Mouse (Mus musculus) spleen, postnatal 10 days (tissue): ENCODE data around the gene Runx2.

Experiments
- DNase-seq, 2 experiments: peaks; one replicate each; pipeline ENCODE4 v3.0.0; 2021 to 2022; ENCODE audit warnings: low spot score in 2 of 2

The Runx2 gene

DNA sequence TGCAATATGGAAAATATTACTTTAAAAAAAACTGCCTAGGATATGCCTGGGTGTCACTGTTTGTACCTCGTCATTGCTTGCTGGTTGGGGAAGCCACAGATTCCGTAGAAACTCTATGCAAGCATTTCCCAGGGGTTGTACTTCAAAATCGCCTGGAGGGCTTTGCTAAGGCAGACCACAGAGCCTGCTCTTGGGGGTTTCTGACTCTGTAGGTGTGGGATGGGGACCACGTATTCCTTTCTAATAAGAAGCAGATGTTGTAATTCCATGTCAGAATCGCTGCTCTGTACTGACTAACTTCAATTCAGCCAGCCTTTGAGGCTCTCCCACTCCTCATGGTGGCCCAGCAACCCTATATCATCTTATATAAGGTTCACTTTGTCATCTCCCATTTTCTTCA is 46.1 kb downstream of the Runx2 start:
- no peak for DNase-seq

DNA sequence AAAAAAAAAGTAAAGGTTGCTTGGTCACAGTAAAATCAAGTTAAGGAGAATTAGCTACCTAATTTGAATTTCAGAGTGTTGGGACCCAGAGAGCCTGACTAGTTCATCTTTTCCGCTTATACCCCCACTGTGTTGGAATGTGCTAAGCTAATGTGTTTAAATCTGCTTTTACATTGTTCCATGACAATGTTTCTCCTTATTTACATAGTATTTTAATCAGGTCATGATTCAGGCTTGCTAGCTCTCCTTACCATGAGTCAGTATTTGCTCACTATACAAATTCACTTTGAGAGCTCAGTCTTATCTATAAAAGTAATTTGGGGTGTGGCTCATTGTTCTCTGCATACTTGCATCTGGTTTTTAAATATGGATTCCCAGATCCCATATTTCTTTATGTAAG is 47.2 kb downstream of the Runx2 start:
- no peak for DNase-seq

DNA sequence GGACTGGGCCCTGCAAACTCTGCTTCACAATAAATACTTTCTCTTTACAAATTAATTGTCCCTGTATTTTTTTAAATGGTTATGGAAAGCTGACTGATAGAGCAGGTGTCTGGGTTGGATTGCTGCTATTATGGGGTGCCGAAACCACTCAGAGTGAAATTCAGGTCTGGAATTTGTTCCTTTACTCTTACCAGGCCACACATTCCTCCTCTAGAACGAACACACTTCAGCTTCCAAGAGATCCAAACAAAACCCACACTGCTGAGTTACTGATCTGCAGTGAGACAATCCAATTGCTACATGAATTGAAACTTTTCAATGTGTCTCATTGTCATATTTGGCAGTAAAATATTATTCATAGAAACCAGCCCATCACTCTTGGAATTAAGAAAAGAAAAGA is 47.6 kb downstream of the Runx2 start:
- no peak for DNase-seq

DNA sequence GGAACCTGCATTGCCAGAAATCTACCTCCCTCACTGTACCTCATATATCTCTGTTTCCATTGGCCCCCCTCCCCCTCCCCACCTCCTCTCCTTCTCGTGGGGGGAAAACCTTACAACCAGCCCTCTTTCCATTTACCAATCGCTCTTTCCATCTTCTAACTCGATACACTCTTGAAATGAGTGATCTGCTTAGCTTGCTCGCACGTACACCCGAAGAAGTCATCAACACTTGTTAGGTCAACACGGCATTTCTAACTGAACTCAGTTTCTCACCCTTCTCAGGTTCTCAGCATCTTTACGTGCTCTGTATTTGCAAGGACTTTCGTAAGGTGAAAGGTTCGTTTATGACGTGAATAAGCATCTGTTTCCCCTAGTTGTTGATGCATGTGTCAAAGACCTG is 48.3 kb downstream of the Runx2 start:
- DNase-seq = no peak

DNA sequence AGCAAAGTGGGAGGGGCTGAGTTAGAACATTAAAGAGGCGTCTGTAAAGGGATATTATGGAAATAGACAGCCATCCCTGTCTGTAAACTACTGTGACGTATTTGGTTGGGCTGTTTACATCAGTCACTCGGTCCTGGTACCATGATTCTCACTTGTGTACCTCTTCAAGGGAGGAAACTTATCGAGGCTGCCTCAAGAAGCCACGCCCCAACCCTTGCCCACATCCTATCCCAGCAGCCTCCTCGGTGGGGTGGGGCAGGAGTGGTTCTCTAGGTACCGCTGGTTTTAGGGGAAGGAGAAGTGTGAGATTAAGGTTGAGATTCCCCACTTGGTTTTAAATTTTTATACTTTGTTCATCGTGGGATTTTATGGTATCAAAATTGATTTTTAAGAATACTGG is 69.2 kb downstream of the Runx2 start:
- no peak for DNase-seq

DNA sequence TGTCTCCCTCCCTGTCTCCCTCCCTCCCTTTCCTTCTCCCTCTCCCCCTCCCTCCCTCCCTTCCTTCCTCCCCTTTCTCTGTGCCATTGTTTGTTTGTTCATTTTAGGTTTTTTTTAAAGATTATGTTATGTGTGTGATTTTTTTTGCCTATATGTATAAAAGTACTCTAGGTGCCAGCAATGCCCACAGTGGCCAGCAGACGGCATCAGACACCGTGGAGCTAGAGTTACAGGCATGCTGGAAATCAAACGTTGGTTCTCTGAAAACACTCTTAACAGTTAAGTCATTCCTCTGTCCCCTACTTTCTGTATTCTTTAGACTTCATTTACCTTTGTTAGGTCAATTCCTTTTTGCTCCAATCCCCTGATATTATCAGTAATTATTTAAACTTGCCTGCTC is 70.8 kb downstream of the Runx2 start:
- DNase-seq = no peak

DNA sequence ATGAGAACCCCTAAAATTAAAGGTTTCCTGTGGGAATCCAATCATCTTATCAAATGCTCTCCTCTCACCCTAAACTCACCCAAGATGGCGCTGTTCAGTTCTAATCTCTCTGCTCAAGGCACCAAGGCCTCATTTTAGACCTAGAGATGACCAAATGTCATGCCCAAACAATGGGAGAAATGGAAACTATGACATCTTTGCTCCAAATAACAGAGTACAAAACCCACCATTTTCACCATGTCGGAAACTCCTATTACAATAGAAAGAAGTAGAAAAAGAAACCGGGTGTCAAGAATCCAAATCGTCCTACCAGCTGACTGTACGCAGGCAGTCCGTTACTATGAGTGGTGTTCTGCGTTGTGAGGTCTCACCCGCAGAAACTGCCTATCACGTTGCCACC is 72.4 kb downstream of the Runx2 start:
- no peak for DNase-seq

DNA sequence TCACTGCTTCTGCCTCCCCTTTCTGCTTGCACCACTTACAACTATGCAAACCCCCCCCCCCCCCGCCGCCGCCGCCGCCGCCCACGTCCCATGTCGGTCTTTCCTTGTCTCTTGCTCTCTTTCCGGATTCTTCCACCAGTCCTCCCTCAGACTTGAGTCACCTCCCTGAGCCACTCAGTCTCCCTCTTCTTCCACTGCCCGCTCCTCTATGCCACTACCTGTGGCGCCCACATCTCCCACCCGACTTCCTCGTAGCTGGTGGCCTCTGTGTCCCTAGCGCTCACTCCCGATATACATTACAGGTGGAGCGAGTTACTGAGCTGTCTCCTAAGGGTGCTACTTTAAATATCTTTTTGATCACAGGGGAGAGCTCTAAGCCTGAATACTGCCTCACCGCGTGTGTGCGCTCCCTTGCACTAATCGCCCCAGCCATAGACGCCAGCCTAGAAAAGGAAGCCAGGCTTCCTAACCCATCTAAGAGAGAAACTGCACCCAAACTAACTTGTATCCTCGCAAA is 76.4 kb downstream of the Runx2 start:
- no peak for DNase-seq

DNA sequence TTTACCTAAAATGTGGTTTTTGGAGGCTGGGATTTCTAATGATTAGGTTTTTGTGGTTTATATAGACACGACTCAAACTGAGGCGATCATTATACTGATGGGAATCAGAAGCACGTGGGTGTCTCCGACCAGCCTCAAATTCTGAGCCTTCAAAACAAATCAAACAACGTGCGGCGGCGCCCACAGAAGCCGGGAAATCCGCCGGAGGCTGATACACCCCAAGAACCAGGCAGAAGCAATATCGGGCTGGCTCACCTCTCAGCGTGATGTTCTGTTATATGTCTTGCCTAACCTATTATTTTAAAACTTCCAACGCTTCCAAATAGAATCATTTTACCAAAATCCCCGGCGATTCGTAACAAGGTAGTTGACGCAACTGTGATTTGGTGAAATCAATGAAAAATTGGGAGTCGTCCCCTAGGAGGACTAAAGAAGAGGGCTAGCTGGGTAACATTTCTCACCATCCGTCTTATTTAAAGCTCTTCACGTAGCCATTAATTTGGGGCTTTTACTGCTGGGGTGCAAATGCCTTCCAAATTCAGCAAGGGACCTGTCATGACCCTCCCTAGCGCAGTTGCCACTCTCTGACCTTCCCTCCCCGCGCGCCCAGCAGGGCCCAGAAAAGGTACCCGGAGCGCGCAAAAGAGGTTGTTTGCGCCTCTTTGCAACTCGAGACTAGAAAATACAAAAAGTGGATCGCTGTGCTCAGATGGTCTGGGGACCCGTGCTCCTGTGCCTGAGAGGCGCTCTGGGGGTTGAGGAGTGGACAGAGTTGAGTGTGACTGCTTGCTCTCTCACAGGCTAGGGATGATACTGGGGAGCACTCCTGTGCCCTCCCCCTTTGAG is 77.1 kb downstream of the Runx2 start:
- DNase-seq = no peak

DNA sequence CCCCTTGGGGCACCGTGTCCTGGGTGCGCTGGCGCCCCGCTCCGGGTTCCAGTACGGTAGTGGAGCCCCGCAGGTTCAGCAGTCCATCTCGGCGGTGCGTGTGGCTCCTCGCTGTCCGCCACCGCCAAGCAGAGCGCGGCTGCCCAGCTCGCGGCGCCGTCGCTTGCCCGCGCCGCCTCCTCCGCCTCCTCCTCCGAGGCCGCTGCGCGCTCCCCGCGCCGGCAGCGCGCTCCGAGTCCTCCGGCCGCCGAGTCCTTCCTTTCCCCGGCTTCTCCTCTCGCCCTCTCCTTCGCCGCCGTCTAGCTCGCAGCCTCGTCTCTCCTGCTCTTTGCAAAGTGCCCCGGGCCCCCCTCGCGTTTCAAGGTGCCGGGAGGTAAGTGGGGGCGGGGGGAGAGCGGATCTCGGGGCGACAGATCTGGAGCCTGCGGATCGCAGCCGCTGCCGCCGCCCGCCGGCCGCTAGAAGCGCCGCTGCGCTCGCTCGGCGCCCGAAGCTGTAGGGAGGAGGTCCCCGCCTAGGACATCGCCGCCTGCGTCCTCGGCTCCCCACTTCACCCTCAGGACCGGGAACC is 78.5 kb downstream of the Runx2 start:
- peak; percentile 56 to 62 for DNase-seq

DNA sequence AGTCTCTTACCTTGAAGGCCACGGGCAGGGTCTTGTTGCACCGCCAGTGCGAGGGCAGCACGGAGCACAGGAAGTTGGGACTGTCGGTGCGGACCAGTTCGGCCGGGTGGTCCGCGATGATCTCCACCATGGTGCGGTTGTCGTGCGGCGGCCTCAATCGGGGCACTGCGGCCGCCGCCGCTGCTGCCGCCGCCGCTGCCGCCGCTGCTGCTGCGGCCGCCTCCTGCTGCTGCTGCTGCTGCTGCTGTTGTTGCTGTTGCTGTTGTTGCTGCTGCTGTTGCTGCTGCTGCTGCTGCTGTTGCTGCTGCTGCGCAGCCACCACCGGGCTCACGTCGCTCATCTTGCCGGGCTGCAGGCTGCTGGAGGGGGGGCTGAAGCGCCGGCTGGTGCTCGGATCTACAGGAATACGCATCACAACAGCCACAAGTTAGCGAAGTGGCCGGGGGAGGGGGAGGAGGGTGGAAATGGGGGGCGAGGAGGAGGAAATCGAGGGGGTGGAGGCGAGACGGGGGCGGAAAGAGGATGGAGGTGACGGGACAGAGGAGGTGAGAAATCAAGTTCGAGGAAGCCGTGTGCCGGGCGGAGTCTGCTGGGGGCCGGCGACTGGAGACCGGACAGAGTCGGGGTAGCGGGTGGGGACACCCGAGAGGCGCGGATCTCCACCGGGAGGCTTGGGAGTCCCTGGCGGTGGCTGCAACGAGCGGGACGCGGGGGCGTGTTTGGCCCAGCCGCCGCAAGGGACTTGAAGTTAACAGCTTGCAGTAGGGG is 79.2 kb downstream of the Runx2 start:
- DNase-seq = peak; percentile 27 to 49

DNA sequence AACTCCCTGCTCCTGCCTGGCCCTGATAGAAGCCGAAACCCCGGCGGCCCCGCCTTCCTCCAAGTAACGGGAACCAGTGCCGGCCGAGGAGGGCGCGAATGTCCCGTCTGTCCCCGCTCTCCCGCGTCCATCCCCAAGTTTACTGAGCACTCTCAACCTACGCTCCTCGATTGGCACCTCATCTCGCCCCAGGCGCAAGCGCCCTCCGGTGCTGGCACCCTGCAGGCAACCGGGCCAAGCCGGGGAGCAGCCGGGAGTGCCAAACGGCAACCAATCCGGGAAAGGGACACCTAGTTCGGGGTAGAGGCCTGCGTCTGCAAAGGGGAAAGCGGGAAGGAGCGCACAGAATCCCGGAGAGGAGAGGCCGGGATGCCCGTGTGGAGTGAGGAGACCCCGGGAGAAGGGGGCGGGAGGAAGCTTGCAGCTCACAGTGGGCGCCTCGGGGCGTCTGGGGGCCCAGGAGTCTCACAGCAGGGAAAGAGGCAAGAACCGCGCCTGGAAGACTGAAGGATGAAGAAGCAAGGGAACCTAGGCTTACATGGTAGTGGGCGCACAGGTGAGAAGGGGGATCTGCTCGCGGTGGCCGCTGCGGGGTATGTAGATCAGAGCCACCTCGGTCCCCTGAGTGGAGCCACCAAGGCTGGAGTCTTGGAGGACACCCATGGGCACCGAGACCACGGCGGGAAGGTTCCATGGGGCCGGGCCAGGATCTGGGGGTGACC is 79.9 kb downstream of the Runx2 start:
- peak; percentile 32 to 47 for DNase-seq

DNA sequence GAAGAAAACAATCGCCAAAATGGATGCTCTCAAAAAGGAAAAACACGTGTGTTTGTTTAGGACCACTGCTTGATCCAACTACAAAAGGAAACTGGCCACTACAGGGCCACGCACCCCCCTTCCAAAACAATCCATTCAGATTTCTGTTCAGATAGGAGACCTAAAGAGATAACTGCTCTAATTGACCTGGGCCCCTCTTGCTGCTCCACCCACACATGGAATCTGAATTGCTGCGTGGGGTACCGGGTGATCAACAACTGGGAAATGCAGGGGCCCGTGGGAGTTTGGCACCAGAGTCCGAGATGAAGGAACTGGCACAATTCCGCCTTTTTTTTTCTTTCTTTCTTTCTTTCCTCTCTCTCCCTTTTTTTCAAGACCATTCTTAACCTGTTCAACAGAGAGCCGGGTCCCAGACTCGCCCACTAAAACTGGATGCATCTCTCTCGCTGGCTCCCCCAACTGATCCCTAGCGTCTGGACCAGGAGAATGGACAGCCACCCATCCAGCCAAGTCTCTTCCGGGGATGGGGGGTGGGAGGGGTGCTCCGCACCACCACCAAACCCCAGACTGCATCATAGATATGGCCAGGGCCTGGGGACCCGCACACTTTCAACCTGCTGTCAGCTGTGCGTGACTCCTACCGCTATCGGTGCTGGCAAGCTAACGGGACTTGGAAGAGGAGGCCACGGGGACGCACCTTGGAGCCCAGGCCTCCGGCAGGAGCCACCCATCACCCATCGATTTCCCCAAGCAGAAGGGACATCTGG is 80.9 kb downstream of the Runx2 start:
- DNase-seq = no peak

DNA sequence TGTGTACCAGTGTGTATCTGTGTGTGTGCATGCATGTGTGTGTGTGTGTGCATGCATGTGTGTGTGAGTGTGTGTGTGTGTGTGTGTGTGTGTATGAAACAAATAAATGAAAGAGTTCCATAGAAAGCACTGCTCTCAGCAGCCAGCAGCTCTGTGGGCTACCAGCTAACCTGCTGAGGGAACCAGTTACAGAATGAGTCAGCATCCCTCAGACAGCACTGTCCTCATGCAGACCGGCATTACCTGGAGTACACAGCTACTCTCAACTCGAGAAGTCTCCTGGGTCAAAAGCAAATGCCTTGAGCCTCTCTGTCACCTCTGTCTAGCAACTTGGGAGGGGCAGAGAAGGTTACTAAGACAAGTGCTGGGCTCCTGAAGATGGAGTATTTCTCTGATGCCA is 86.1 kb downstream of the Runx2 start:
- DNase-seq = no peak

DNA sequence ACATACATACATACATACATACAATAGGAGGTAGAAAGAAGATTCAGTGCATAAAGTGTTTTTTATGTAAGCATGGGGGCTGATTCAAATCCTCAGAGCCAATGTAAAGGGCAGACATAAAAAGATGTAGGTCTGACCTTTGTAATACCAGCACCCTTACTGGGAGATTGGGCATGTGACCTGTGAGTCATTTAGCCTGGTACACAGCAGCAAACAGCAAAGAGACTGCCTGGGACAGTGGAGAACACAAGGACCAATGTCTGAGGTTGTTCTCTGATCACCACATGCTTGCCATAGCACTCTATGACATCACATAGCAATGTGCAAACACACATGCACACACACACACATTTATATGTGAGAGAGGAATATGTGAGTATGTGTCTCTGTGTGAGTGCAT is 86.9 kb downstream of the Runx2 start:
- no peak for DNase-seq

DNA sequence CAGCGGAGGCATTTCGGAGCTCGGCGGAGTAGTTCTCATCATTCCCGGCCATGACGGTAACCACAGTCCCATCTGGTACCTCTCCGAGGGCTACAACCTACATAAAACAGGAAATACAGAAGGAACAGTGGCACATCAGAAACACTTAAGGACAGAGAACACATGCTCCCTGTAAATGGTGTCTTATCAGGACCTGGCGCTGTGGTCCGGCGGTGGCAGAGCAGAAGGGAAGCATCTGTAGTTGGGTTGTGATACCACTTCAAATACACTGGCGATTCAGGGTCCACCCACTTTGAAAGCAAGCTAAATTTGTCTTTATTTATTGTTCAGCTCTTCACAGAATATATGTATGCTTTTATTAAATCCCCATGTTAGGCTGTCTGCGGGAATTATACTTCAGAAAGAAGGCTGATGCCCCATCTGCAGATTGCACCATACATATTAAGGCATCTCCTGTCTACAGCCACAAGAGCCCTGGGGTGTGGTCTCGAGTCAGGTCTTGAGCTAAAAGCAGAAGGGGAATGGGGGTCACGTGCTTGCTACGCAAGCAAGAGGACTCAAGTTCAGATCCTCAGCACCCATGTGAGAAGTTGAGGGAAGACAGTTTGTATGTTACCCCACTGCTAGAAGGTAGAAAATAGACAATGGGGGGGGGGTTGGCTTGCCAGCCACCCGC is 89.7 kb downstream of the Runx2 start:
- no peak for DNase-seq

DNA sequence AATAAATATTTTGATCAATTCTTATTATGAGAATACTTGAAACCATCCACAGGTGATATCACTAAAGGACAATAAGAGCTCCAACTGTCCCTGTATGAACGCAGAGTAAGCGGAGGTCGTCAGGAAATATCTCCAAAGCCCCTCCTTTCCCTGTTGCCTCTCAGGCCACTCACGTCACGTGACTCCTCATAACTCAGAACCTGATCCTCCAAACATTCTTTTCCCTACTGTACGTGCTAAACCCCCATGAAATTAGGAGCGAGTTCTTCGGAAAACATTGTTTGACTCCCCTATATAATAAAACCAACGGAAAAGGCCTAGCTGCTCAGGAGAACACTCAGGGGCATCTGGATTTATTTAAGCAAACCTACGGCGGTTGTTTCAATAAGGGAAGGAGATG is 90.3 kb downstream of the Runx2 start:
- DNase-seq = no peak

DNA sequence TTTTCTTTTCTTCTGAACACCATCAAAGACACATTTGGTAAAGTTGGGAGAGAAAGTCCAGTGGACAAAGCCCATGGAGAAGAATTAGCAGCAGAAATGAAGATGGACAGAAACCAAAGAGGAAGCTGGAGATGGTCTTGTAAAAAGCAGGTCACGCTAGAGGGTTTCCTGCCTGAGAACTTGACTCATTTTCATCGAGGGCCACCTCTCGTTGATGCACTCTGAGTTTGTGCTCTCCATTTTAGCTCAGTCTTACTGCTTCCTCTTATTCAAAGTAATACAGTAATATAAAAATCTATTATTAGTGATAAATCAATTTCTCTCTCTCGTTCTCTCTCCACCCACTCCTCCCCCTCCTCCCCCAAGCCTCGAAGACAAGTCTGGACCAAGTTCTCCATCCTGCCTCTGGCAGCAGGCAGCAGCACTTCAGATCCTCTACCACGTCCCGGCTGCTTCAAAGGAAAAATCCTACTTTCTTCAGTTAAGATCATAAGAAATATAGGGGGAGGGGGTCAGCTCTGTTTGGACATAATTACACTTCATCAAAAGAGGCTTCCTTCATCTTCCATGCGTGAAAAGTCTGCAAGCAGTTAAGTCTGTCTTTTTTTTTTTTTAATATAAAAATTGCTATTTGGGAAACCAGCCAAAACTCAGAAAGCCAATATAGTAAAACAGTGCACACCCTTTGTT is 92.3 kb downstream of the Runx2 start:
- no peak for DNase-seq

DNA sequence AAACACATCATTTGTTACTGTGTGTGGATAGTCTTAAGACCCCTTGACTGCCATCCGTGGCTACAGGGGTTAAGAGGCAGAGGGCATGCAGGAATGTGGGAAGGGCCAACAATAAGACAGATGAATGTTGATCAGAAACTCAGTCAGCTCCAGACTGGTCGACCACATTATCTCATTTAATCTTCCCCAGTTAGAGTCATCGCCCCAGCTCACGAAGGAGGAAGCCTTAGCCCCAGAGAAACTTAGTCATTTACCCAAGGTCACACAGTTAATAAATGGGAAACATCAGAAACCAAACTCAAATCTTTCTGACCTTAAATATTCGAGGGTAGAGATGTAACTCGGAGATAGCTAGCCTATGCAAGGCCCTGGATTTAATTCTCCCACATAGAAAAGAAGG is 96.0 kb downstream of the Runx2 start:
- no peak for DNase-seq

DNA sequence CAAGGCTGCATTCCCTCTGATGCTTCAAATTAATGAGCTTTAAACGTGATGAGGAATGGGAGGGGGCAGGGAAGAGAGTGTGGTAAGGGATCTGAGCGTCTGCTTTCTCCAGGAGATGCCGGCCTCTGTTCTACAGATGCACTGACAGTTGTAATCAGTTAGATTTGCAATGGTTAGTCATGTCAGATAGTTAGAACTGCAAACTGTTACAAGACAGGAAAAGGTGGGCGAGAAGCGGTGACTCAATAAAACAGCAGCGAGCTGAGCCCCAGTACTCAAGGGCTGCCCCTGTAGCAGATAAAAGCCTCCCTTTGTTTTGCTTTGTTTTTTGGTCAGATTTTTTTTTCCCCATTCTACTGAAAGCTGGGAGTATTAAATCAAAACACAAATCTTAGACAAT is 96.6 kb downstream of the Runx2 start:
- DNase-seq = no peak
